Mouse (Mus musculus) bone marrow, adult 2 months (tissue): ENCODE measurements around the gene Crls1.

ENCODE experiments used
- CTCF ChIP-seq: fragments of 200-500 bp; IDR thresholded peaks from 2 replicates; pipeline ENCODE4 v1.5.1; 2011; ENCODE audit warnings: low read length, control low read depth; ENCODE audit not compliant: control insufficient read depth, insufficient read depth
- POLR2A ChIP-seq: fragments of 200-500 bp; IDR thresholded peaks from 2 replicates; pipeline ENCODE4 v1.6.1; 2011; ENCODE audit warnings: low read depth, mild to moderate bottlenecking, control low read depth, low read length, borderline replicate concordance; ENCODE audit not compliant: control insufficient read depth

GRCm38 (mm10) chr2:132861456-132861855 is 15.0 kb downstream of the Crls1 start:
- no peak for TF ChIP-seq CTCF
- TF ChIP-seq POLR2A: no peak
